Mouse (Mus musculus) intestine, postnatal 0 days (tissue): ENCODE data around the gene Galc. TPM values are rescaled to one million over a fixed set of nuclear protein-coding genes. Genes with fewer than 3 reads are reported as not detected.
"Not testable (repeated sequence)": the region's sequence is repeated elsewhere in the genome, so short reads cannot be mapped to it uniquely, and the experiment has no call there.

Experiments
- ATAC-seq: fragments of 200-750 bp; cut with Nextera tagmentation; 2 replicates; pipeline ENCODE4 v1.8.0; 2017; ENCODE audit warnings: mild to moderate bottlenecking, moderate TSS enrichment, moderate library complexity
- H3K27ac ChIP-seq: fragments of 300-500 bp; sonication (generic); 2 replicates; pipeline ENCODE4 v1.5.1; 2014; ENCODE audit warnings: mild to moderate bottlenecking, low read depth, low read length, moderate library complexity
- H3K27me3 ChIP-seq: fragments of 300-500 bp; sonication (generic); replicated peaks from 2 replicates; pipeline ENCODE4 v1.6.1; 2014; ENCODE audit warnings: low read length, mixed read lengths; ENCODE audit not compliant: control insufficient read depth, insufficient read depth
- H3K36me3 ChIP-seq: fragments of 300-500 bp; sonication (generic); 2 replicates; pipeline ENCODE4 v1.6.1; 2014; ENCODE audit warnings: mild to moderate bottlenecking, moderate library complexity; ENCODE audit not compliant: control insufficient read depth, insufficient read depth
- H3K4me1 ChIP-seq: fragments of 300-500 bp; sonication (generic); replicated peaks from 2 replicates; pipeline ENCODE4 v1.6.1; 2014; ENCODE audit warnings: antibody characterized with exemption, low read length, mixed read lengths; ENCODE audit not compliant: control insufficient read depth, insufficient read depth
- H3K4me2 ChIP-seq: fragments of 300-500 bp; sonication (generic); replicated peaks from 2 replicates; pipeline ENCODE4 v1.6.1; 2014; ENCODE audit warnings: low read depth, mild to moderate bottlenecking, moderate library complexity
- H3K4me3 ChIP-seq: fragments of 300-500 bp; sonication (generic); 2 replicates; pipeline ENCODE4 v1.5.1; 2014; ENCODE audit warnings: low read depth, low read length
- H3K9ac ChIP-seq: fragments of 300-500 bp; sonication (generic); 2 replicates; pipeline ENCODE4 v1.6.1; 2014; ENCODE audit warnings: mild to moderate bottlenecking, low read depth, low read length
- H3K9me3 ChIP-seq: fragments of 300-500 bp; sonication (generic); 2 replicates; pipeline ENCODE4 v1.6.1; 2016; ENCODE audit warnings: mixed run types; ENCODE audit not compliant: control insufficient read depth
- CTCF ChIP-seq: sonication (generic); IDR thresholded peaks from 2 replicates; pipeline ENCODE4 v1.5.1; 2016; ENCODE audit warnings: low read depth, mild to moderate bottlenecking, control low read depth, antibody characterized with exemption, moderate library complexity
- WGBS: fragments of 180-500 bp; shearing (Covaris S2); extraction: QIAGEN DNeasy Blood & Tissue Kit; methylation state at CpG from one replicate; pipeline ENCODE4 v1.1.7; 2014; 5-methylcytosine and 5-hydroxymethylcytosine counted together
- polyA plus RNA-seq: library from polyadenylated mRNA; unstranded; fragments of >200 nt; fragmentation: Nextera tagmentation; extraction: Ambion mirVana; gene quantifications from 2 replicates; pipeline ENCODE4 v1.2.1, GENCODE M21; 2015

Galc gene
- polyA plus RNA-seq, 1 experiment from 2014 or later, result 13.1 TPM

DNA sequence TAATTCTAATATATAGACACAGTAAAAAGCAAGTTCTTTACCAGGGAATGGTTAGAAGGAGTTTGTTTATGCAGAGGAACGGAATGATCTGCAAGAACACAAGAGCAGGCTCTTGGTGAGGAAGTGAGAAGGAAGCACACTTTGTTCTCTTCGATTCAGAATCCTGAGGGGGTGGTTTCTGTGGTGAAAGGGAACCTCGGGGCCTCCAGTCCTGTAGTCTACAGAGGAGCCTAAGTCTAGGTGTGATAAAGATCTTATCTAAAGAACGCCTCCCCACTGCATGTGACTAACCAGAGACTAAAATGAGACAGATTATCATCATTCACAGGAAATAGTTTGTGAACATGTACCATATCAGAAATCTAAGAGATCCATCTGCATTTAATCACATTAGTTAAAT, 12.4 kb downstream of the Galc start:
- Histone ChIP-seq H3K4me3 (no peak overlapping the region), H3K27me3 (no peaks in the 10 kb centered on the region), H3K4me1 (no peaks in the 10 kb centered on the region), H3K36me3 (peaks cover 2% of the 10 kb centered on the region; the same call in 1 of the 2 replicates), H3K27ac (no peak overlapping the region), H3K9me3 (no peaks in the 10 kb centered on the region), H3K9ac (no peak overlapping the region), H3K4me2 (no peak overlapping the region)
- WGBS, result 30% methylated on average over 4 of the region's 4 CpGs
- no peak for ATAC-seq
- no peak for TF ChIP-seq CTCF

GRCm38 (mm10) chr12:98244865-98245264, 14.4 kb downstream of the Galc start:
- Histone ChIP-seq H3K27ac (no peak overlapping the region), H3K9ac (no peak overlapping the region), H3K27me3 (no peaks in the 10 kb centered on the region), H3K36me3 (no peaks in the 10 kb centered on the region), H3K9me3 (no peaks in the 10 kb centered on the region), H3K4me2 (no peak overlapping the region), H3K4me3 (no peak overlapping the region), H3K4me1 (no peaks in the 10 kb centered on the region)
- no peak for TF ChIP-seq CTCF
- 87% methylated on average over 5 of the region's 5 CpGs for WGBS
- ATAC-seq, result no peak

GRCm38 (mm10) chr12:98244161-98244560, 15.1 kb downstream of the Galc start:
- H3K9ac ChIP-seq, result no peak overlapping the region
- ATAC-seq, result no peak
- 71% methylated on average over 4 of the region's 4 CpGs for WGBS
- TF ChIP-seq CTCF, result no peak
- no peaks in the 10 kb centered on the region for H3K36me3 ChIP-seq
- no peaks in the 10 kb centered on the region for H3K27me3 ChIP-seq
- no peaks in the 10 kb centered on the region for H3K4me1 ChIP-seq
- H3K4me3 ChIP-seq, result no peak overlapping the region
- no peak overlapping the region for H3K27ac ChIP-seq
- no peak overlapping the region for H3K4me2 ChIP-seq
- no peaks in the 10 kb centered on the region for H3K9me3 ChIP-seq

- not testable (repeated sequence) for H3K9me3 ChIP-seq, H3K9ac ChIP-seq, H3K27ac ChIP-seq, ATAC-seq, H3K4me3 ChIP-seq, H3K36me3 ChIP-seq, H3K27me3 ChIP-seq, H3K4me2 ChIP-seq, H3K4me1 ChIP-seq
- 82% methylated on average over 6 of the region's 6 CpGs for WGBS
These were observed 20.8 kb downstream of the Galc start for GRCm38 (mm10) chr12:98238478-98238877.

GRCm38 (mm10) chr12:98227037-98227436, 32.2 kb downstream of the Galc start:
- no peak for TF ChIP-seq CTCF
- no peak overlapping the region for H3K27ac ChIP-seq
- WGBS, result 87% methylated on average over 2 of the region's 2 CpGs
- ATAC-seq, result no peak
- peaks cover 5% of the 10 kb centered on the region; the same call in 1 of the 2 replicates for H3K36me3 ChIP-seq
- H3K4me1 ChIP-seq, result no peaks in the 10 kb centered on the region
- H3K27me3 ChIP-seq, result no peaks in the 10 kb centered on the region
- H3K4me3 ChIP-seq, result no peak overlapping the region
- H3K9ac ChIP-seq, result no peak overlapping the region
- no peak overlapping the region for H3K4me2 ChIP-seq
- no peaks in the 10 kb centered on the region for H3K9me3 ChIP-seq

DNA sequence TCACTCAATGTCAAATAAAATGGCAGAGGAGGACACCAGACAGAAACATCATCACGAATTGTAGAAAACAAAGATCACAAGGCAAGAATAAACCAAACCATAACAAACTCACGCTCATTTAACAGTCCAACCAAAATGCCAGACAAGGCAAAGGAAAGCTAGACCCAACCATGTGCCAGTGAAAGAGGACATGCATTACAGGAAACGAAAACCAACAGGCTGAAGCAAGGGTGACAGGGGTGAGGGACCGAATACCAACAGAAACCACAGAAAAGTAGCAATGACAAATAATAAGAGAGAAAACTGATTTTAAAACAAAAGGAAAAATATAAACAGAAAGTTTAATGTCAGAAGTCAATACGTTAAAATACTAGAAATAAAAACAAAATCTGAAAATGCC, 36.0 kb downstream of the Galc start:
- Histone ChIP-seq H3K27me3 (no peaks in the 10 kb centered on the region), H3K27ac (no peak overlapping the region), H3K9ac (no peak overlapping the region), H3K4me2 (no peak overlapping the region), H3K4me1 (no peaks in the 10 kb centered on the region), H3K36me3 (peaks cover 6% of the 10 kb centered on the region; the same call in 1 of the 2 replicates), H3K9me3 (no peaks in the 10 kb centered on the region), H3K4me3 (no peak overlapping the region)
- 83% methylated on average over 5 of the region's 5 CpGs for WGBS
- no peak for ATAC-seq
- TF ChIP-seq CTCF, result no peak

DNA sequence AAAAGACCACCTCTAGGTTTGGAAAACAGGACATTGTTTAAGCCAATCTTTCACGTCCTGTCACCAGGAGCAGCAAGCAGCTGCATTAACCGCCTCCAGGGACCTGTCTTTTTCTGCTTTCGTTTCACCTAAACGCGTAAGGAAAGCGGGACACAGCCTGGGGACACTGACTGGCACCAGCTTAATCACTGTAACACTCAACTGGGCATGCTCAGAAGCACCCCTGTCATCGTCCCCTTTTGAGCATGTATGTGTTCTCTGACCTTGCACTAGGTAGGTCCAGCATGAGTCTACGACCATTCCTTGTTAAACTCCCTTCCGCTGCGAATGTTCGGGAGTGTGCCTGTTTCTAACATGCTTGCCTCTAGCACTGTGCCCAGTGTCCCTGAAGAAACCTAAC, 42.8 kb downstream of the Galc start:
- H3K36me3 ChIP-seq, result peaks cover 4% of the 10 kb centered on the region; the same call in 1 of the 2 replicates
- no peak overlapping the region for H3K4me2 ChIP-seq
- WGBS, result 77% methylated on average over 11 of the region's 11 CpGs
- no peaks in the 10 kb centered on the region for H3K9me3 ChIP-seq
- no peak overlapping the region for H3K4me3 ChIP-seq
- no peak overlapping the region for H3K27ac ChIP-seq
- no peak for TF ChIP-seq CTCF
- H3K4me1 ChIP-seq, result no peaks in the 10 kb centered on the region
- no peak for ATAC-seq
- H3K27me3 ChIP-seq, result no peaks in the 10 kb centered on the region
- H3K9ac ChIP-seq, result no peak overlapping the region
